Mouse (Mus musculus) frontal cortex, postnatal 25 days (tissue): ENCODE measurements around the gene Cmtm3.

Source experiments
- DNase-seq, 2 experiments: peaks; one replicate each; pipeline ENCODE4 v3.0.0; 2022; ENCODE audit warnings: low spot score in 2 of 2

Gene Cmtm3

GRCm38 (mm10) chr8:104380961-104381411 lies 41.8 kb downstream of the Cmtm3 start:
- no peak for DNase-seq

GRCm38 (mm10) chr8:104383296-104383695 lies 44.1 kb downstream of the Cmtm3 start:
- no peak for DNase-seq

- no peak for DNase-seq
These were observed 44.8 kb downstream of the Cmtm3 start for GRCm38 (mm10) chr8:104383977-104384376.

GRCm38 (mm10) chr8:104386693-104387092 lies 47.5 kb downstream of the Cmtm3 start:
- DNase-seq = no peak

GRCm38 (mm10) chr8:104387501-104387900 lies 48.3 kb downstream of the Cmtm3 start:
- no peak for DNase-seq

GRCm38 (mm10) chr8:104387980-104388379 lies 48.8 kb downstream of the Cmtm3 start:
- no peak for DNase-seq

- no peak for DNase-seq
These were observed 51.0 kb downstream of the Cmtm3 start for GRCm38 (mm10) chr8:104390245-104390644.

GRCm38 (mm10) chr8:104393139-104393538 lies 53.9 kb downstream of the Cmtm3 start:
- no peak for DNase-seq

- no peak for DNase-seq
These were observed 54.6 kb downstream of the Cmtm3 start for GRCm38 (mm10) chr8:104393767-104394166.

GRCm38 (mm10) chr8:104394801-104395702 lies 55.8 kb downstream of the Cmtm3 start:
- DNase-seq = no peak

- DNase-seq = no peak
These were observed 56.6 kb downstream of the Cmtm3 start, which contains the start of gene Cmtm4 for GRCm38 (mm10) chr8:104395703-104396357. TSS of gene Cmtm4 (minus strand) at chr8:104395807.
